Mouse (Mus musculus) erythroblast, embryonic 14.5 days (primary cell): Measurements from ENCODE around the gene Lrrc15. TPM values are rescaled to one million over a fixed set of nuclear protein-coding genes. Genes with fewer than 3 reads are reported as not detected.

Experiments used
- H3K27me3 ChIP-seq: 2 replicates; pipeline ENCODE4 v1.6.1; 2012; ENCODE audit warnings: inconsistent platforms; ENCODE audit not compliant: control insufficient read depth
- H3K36me3 ChIP-seq: 2 replicates; pipeline ENCODE4 v1.6.1; 2012; ENCODE audit warnings: mild to moderate bottlenecking, inconsistent platforms; ENCODE audit not compliant: control insufficient read depth
- H3K4me1 ChIP-seq: 2 replicates; pipeline ENCODE4 v1.6.1; 2012; ENCODE audit warnings: inconsistent platforms; ENCODE audit not compliant: control insufficient read depth
- H3K4me3 ChIP-seq: replicated peaks from 2 replicates; pipeline ENCODE3; 2012; ENCODE audit warnings: moderate library complexity, mild to moderate bottlenecking, inconsistent platforms
- H3K9me3 ChIP-seq: 2 replicates; pipeline ENCODE4 v1.6.1; 2012; ENCODE audit warnings: low read length, inconsistent platforms, mixed read lengths; ENCODE audit not compliant: control insufficient read depth
- GATA1 ChIP-seq: IDR thresholded peaks from 2 replicates; pipeline ENCODE4 v1.6.1; 2012; ENCODE audit warnings: low read length, inconsistent platforms, mixed read lengths
- TAL1 ChIP-seq: IDR thresholded peaks from 3 replicates; pipeline ENCODE4 v1.6.1; 2012; ENCODE audit warnings: low read length, inconsistent platforms, mixed read lengths
- polyA plus RNA-seq: library from polyadenylated mRNA; stranded (reverse); fragments of >175 nt; gene quantifications from 2 replicates; pipeline ENCODE4 v1.2.3, GENCODE M21; 2012

Lrrc15 gene
- polyA plus RNA-seq, 1 experiment: not detected

DNA sequence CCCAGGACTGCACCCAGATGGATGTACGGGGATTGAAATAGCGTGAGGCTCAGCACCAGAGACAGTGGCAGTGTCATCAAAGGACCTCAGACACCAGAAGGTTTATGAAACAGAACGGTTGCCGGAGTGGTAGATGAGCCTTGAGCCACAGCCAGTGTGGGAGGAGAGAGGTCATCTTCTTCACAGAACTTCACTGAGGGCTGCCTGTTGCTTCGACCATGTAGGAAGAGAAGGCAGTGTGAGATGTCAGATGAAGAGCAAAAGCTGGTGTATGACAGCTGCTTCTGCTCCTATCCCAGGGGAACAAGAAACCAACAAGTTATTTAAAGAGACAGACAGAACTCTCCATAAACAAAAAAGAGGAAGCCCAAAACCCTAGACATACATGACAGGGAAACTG is 21.2 kb upstream of the Lrrc15 start:
- TF ChIP-seq TAL1 (no peak), GATA1 (no peak)
- Histone ChIP-seq H3K4me3 (no peak overlapping the region), H3K36me3 (no peaks in the 10 kb centered on the region), H3K9me3 (peaks cover 4% of the 10 kb centered on the region; the same call in 1 of the 2 replicates), H3K27me3 (peaks cover 36% of the 10 kb centered on the region), H3K4me1 (peaks cover 11% of the 10 kb centered on the region)

DNA sequence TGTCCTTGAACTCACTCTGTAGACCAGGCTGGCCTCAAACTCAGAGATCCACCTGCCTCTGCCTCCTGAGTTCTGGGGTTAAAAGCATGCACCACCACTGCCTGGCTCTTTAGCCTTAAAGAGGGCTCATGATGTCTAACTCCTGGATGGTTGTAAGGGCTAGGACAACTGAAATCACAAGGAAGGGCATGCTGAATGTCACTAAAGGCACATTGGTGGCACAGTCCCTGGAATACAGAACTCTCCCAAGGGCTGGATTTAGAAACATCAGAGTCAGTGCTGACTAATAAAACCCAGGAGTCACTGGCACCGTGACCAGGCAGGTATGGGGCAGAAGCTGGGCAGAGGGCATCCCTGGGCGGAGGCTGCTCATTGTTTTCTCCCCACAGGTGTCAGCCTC is 20.4 kb upstream of the Lrrc15 start:
- Histone ChIP-seq H3K9me3 (peaks cover 1% of the 10 kb centered on the region; the same call in 1 of the 2 replicates), H3K36me3 (no peaks in the 10 kb centered on the region), H3K27me3 (peaks cover 27% of the 10 kb centered on the region), H3K4me1 (peaks cover 2% of the 10 kb centered on the region), H3K4me3 (no peak overlapping the region)
- TF ChIP-seq GATA1 (no peak), TAL1 (no peak)

DNA sequence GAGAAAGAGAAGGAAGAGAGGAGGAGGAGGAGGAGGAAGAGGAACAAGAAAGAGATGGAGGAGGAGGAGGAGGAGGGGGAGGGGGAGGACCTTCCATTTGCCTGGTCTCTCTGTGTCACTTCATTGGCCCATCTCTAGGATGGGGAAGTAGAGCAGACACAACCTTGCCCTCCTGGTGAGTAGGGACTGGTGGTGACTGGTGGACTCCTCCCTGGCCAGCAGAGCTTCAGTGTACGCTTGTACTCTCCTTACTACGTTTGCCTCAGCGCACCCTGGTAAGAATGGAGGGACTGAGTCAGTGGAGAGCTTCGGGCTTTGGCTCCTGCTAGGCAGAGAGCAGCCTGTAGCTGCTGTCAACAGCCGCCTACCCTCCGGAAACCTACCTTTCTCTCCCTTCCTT is 19.6 kb upstream of the Lrrc15 start:
- no peaks in the 10 kb centered on the region for H3K4me1 ChIP-seq
- TF ChIP-seq GATA1: no peak
- no peak for TF ChIP-seq TAL1
- no peaks in the 10 kb centered on the region for H3K9me3 ChIP-seq
- H3K27me3 ChIP-seq: peaks cover 20% of the 10 kb centered on the region
- H3K36me3 ChIP-seq: no peaks in the 10 kb centered on the region
- no peak overlapping the region for H3K4me3 ChIP-seq

DNA sequence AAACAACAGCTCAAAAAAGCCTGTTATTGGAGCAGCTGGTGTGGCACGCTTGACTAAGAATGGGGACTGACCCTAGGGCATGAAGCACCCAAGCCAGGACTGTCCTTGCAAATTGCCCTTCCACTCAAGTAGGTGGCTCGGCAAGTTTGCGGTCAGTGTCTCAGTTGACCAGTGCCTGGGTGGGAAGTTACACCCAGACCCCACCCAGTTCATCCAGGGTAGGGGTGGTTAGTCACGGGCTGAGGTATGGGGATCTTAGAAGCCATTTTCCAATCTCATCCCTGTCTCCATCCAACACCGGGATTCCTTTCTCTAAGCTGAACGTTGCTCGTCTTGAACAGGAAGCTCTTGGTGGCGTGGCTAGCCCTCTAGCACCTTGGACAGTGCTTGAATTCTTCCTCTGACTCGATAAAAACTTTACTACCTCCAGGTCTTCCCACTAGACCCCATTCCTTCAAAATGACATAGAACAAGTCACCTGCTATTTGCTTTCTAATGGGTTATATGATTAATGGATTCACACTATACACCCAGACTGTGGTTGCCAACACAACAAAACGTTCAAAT is 16.7 kb upstream of the Lrrc15 start:
- Histone ChIP-seq H3K36me3 (no peaks in the 10 kb centered on the region), H3K9me3 (no peaks in the 10 kb centered on the region), H3K4me1 (no peaks in the 10 kb centered on the region), H3K4me3 (no peak overlapping the region), H3K27me3 (peaks cover 7% of the 10 kb centered on the region)
- TF ChIP-seq GATA1 (no peak), TAL1 (no peak)

DNA sequence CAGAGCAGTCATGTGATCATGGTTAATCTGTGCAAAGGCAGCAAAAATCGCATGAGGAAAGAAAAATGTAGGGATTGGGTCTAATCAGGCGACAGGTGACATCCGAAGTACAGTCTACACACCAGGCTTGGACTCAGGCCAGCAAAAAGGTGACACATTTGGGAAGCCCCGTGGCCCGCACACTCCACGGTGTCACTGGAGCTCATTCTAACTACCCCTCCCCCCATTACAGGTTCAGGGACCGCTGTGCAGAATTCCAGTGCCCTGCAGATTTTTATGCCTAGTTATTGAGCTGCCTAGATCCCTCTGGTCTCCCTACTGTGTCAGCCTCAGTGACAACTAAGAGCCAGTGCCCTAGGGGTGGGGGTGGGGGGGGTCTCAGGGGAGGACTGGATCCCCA is 14.4 kb upstream of the Lrrc15 start:
- TF ChIP-seq TAL1 (no peak), GATA1 (no peak)
- Histone ChIP-seq H3K27me3 (peaks cover 3% of the 10 kb centered on the region), H3K9me3 (no peaks in the 10 kb centered on the region), H3K4me1 (no peaks in the 10 kb centered on the region), H3K36me3 (no peaks in the 10 kb centered on the region), H3K4me3 (no peak overlapping the region)

DNA sequence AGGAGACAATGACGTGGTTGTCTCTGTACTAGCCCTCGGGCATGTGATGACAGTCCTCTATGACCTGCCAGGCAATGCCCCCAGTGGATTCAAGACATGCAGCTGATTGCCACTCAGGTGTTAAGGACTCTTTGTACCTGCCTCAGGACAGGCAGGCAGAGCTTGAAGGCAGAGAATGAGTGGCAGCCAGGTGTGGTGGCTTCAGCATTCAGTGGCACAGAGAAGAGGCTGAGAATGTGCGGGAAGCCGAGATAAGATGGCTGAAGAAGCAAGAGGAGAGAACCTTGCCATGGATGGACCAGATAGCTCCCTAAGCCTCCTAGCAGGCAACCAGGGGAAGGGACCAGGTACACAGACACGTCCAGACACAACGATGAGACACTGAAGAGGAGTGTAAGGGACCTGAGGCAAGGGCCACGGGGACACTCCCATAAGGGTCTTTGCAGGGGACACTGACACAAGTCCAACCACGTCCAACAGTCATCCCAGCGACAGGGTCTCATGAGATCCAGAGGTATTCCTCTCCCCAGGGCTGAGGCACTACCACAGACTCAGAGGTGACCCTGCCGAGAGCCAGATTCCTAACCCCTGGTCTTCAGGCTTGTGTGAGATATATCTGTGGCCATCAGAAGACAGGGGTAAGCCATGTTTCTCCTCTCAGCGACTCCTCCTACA is 13.7 kb upstream of the Lrrc15 start:
- Histone ChIP-seq H3K9me3 (no peaks in the 10 kb centered on the region), H3K4me1 (no peaks in the 10 kb centered on the region), H3K27me3 (peaks cover 3% of the 10 kb centered on the region), H3K4me3 (no peak overlapping the region), H3K36me3 (no peaks in the 10 kb centered on the region)
- TF ChIP-seq TAL1: no peak
- TF ChIP-seq GATA1: no peak

DNA sequence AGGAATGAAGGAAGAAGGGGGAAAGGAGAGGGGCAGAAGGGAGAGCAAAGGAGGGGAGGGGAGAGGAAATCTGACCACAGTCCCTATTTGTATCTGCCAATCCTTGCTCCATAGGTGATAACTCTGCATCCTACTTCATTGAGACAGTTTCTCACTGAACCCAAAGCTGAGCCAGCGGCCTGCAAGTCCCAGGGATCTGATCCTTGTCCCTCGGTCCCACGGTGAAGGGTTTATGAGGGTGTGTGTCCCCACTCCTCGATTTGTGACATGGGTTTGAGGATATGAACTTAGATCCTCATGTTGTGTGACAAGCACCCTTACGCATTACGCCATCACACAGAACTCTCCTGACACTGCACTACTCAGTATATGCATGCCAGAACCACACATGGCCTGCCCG is 12.1 kb upstream of the Lrrc15 start:
- Histone ChIP-seq H3K4me3 (no peak overlapping the region), H3K27me3 (no peaks in the 10 kb centered on the region; the same call in 1 of the 2 replicates), H3K36me3 (no peaks in the 10 kb centered on the region), H3K9me3 (no peaks in the 10 kb centered on the region), H3K4me1 (no peaks in the 10 kb centered on the region)
- no peak for TF ChIP-seq GATA1
- no peak for TF ChIP-seq TAL1

DNA sequence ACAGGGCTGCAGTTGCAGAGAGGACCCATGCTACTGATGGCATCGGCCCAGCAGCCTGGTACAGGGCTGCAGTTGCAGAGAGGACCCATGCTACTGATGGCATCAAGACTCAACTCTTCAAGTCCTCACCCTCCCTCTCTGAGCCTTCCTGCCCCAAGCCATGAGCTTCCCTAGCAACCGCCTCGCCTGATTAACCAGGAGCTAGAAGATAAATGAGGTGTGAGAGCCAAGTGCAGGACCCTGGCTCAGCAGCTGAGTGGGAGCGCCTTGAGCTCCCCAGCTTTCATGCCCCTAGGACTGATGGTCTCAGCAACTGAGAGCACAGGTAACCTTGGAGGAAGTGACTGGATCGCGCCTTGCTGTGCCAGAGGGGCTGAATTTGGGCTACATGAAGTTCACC is 7.4 kb upstream of the Lrrc15 start:
- H3K27me3 ChIP-seq: peaks cover 5% of the 10 kb centered on the region
- no peaks in the 10 kb centered on the region for H3K36me3 ChIP-seq
- no peaks in the 10 kb centered on the region for H3K4me1 ChIP-seq
- TF ChIP-seq TAL1 (no peak), GATA1 (no peak)
- H3K4me3 ChIP-seq: no peak overlapping the region
- no peaks in the 10 kb centered on the region for H3K9me3 ChIP-seq

DNA sequence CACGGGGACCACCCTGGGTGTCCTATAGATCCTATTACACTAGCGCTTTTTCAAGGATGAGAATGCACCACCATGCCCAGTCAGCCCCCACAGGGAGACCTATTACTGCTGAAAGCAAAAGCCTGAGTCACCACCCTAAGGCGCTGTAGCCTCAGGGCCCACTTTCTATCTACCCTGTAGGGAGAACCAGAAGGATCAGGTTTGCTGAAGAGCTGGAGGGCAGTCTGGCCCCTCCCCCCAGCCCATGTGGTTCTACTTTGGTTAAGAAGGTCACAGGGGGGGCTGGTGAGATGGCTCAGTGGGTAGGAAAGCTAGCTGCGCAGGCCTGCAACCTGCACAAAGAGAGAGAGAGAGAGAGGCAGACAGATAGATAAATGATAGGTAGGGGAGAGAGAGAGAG is 2.6 kb upstream of the Lrrc15 start:
- H3K36me3 ChIP-seq: no peaks in the 10 kb centered on the region
- H3K4me3 ChIP-seq: no peak overlapping the region
- no peaks in the 10 kb centered on the region for H3K9me3 ChIP-seq
- TF ChIP-seq TAL1 (no peak), GATA1 (no peak)
- H3K27me3 ChIP-seq: peaks cover 47% of the 10 kb centered on the region
- no peaks in the 10 kb centered on the region for H3K4me1 ChIP-seq

DNA sequence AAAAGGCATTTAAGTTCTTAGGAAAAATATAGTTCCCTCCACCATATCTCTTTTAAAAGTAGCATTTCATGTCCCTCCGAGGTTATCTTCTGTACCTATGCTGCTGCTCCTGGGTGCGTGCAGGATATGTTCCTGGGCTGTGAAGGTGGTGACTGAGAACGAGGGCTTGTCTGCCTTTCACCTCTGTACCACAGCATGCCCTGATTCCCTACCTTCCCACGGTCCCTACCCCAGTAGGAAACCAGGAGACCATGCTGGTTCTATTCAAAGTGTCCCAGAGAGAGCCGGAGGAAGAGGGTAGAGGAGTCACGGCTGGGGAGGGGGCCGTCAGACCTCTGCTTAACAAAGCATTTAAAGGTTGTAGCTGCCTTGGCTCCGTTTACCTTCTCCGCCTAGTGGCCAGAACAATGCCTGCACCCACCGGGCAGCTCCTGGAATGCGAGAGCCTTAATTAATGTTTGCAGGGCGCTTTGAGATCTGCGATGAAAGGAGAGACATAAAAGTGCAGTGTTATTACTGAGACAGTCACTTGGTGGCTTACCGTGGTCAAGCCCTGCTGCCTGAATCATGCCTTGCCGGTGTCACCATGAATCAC is 784 bp upstream of the Lrrc15 start:
- TF ChIP-seq GATA1 (no peak), TAL1 (no peak)
- H3K27me3 ChIP-seq: peaks cover 47% of the 10 kb centered on the region
- H3K4me3 ChIP-seq: no peak overlapping the region
- H3K9me3 ChIP-seq: no peaks in the 10 kb centered on the region
- no peaks in the 10 kb centered on the region for H3K36me3 ChIP-seq
- H3K4me1 ChIP-seq: no peaks in the 10 kb centered on the region
